Comparison of ENCODE assay signal across 9 mouse cellular contexts in the genomic region with DNA sequence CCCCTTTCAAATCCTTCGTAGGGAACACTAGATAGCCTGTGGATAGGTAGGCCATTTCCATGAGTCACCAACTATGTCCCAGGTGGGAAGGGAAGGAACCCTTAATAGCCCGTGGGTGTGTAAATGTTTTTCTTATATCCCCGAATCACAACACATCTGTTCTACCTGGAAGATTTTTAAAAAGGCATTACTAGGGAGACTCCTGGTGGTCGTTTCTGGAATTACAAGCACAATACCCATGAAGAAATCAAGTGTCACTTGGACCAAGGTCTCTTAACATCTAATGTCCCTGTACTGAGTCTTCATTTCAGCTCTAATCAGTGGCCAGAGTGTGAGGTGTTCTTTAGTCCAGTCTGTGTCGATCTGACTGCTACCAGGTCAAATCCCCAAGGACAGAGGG. TPM values are rescaled to one million over a fixed set of nuclear protein-coding genes. Genes with fewer than 3 reads are reported as not detected.
A peak's percentile ranks its signal among the peaks of the same experiment; 100 is the strongest.
DNase-seq lines count a peak whose midpoint lies in the region; ATAC-seq and TF ChIP-seq lines count a peak whose summit lies in the region.
"Had no signal": no experiment of that assay in that cellular context is flagged by ENCODE, and none has a peak within 500 bp of the region (broad histone marks: within the 10 kb centered on the region; RNA-seq: fewer than 3 reads in every experiment).

No protein-coding gene starts in this region.

- no peak overlapping the region for H3K27ac ChIP-seq in heart, embryonic 11.5 days (ENCODE audit: low read depth, low read length)
- no peak overlapping the region for H3K27ac ChIP-seq in midbrain, postnatal 0 days (ENCODE audit: low read depth, low read length)
- H3K27ac ChIP-seq in midbrain, embryonic 15.5 days = no peak overlapping the region
- H3K27ac ChIP-seq: limb, embryonic 13.5 days had no signal

- WGBS in heart, embryonic 11.5 days (ENCODE audit: insufficient replicate concordance) = 44% methylated on average over 5 of the region's 5 CpGs
- 48% methylated on average over 5 of the region's 5 CpGs for WGBS in midbrain, postnatal 0 days
- WGBS in midbrain, embryonic 15.5 days = 53% methylated on average over 5 of the region's 5 CpGs

- no peaks in the 10 kb centered on the region for H3K4me1 ChIP-seq in heart, embryonic 11.5 days (ENCODE audit: control insufficient read depth, insufficient read depth, low read length)
- no peaks in the 10 kb centered on the region for H3K4me1 ChIP-seq in midbrain, postnatal 0 days (ENCODE audit: insufficient read depth, low read length)
- H3K4me1 ChIP-seq in midbrain, embryonic 15.5 days = no peaks in the 10 kb centered on the region

- DNase-seq in heart, adult 18-20 months = peak; percentile 36 to 81
- no peak for DNase-seq in midbrain, postnatal 0 days (ENCODE audit: low spot score)
- DNase-seq in fibroblast of lung, adult 2 months (ENCODE audit: low read depth) = peak; percentile 2
- DNase-seq in splenic B cell, adult 2 months (ENCODE audit: low read depth, low spot score) = peak; percentile 47
- DNase-seq in layer of hippocampus, adult 8-10 months (ENCODE audit: low spot score in 2 of 2) = no peak
- DNase-seq in frontal cortex, postnatal 14 days (ENCODE audit: low spot score in 2 of 2) = no peak

- no peaks in the 10 kb centered on the region for H3K9me3 ChIP-seq in heart, embryonic 11.5 days (replicated peaks; ENCODE audit: control insufficient read depth, low read length)
- H3K9me3 ChIP-seq in midbrain, postnatal 0 days (ENCODE audit: low read length) = no peaks in the 10 kb centered on the region
- H3K9me3 ChIP-seq in midbrain, embryonic 15.5 days = no peaks in the 10 kb centered on the region

- H3K36me3 ChIP-seq in heart, embryonic 11.5 days (ENCODE audit: control insufficient read depth, insufficient read depth, low read length) = peaks cover 11% of the 10 kb centered on the region
- peaks cover 53% of the 10 kb centered on the region for H3K36me3 ChIP-seq in midbrain, postnatal 0 days (ENCODE audit: insufficient read depth, low read length)
- peaks cover 10% of the 10 kb centered on the region; the same call in 1 of the 2 replicates for H3K36me3 ChIP-seq in midbrain, embryonic 15.5 days (replicated peaks)
- no peaks in the 10 kb centered on the region for H3K36me3 ChIP-seq in splenic B cell, adult 2 months (ENCODE audit: control insufficient read depth, insufficient read depth, low read length, poor library complexity, severe bottlenecking)

- H3K9ac ChIP-seq in heart, embryonic 11.5 days (ENCODE audit: low read depth, low read length) = no peak overlapping the region
- H3K9ac ChIP-seq in midbrain, postnatal 0 days (replicated peaks; ENCODE audit: low read length, poor library complexity, severe bottlenecking) = no peak overlapping the region
- no peak overlapping the region for H3K9ac ChIP-seq in midbrain, embryonic 15.5 days
- H3K9ac ChIP-seq: limb, embryonic 13.5 days had no signal

- H3K27me3 ChIP-seq in heart, embryonic 11.5 days (ENCODE audit: control insufficient read depth, insufficient read depth, low read length) = no peaks in the 10 kb centered on the region
- H3K27me3 ChIP-seq in midbrain, postnatal 0 days (ENCODE audit: insufficient read depth, low read length) = no peaks in the 10 kb centered on the region
- no peaks in the 10 kb centered on the region for H3K27me3 ChIP-seq in midbrain, embryonic 15.5 days (replicated peaks)
- no peaks in the 10 kb centered on the region for H3K27me3 ChIP-seq in splenic B cell, adult 2 months (ENCODE audit: control insufficient read depth, insufficient read depth, low read length, poor library complexity, severe bottlenecking)
- H3K27me3 ChIP-seq: limb, embryonic 13.5 days had no signal

- TF ChIP-seq CTCF in midbrain, postnatal 0 days (IDR thresholded peaks at IDR 0.05) = peak; percentile 72

- H3K4me3 ChIP-seq in heart, embryonic 11.5 days (ENCODE audit: low read depth, low read length) = no peak overlapping the region
- H3K4me3 ChIP-seq in midbrain, postnatal 0 days (ENCODE audit: low read depth, low read length) = no peak overlapping the region
- H3K4me3 ChIP-seq in midbrain, embryonic 15.5 days = no peak overlapping the region
- H3K4me3 ChIP-seq: limb, embryonic 13.5 days had no signal

- no peak for ATAC-seq in heart, embryonic 11.5 days (replicated peaks; ENCODE audit: insufficient number of reproducible peaks, low FRiP score, low TSS enrichment)
- ATAC-seq in midbrain, postnatal 0 days (ENCODE audit: low FRiP score) = no peak
- no peak for ATAC-seq in midbrain, embryonic 15.5 days (replicated peaks)

- H3K4me2 ChIP-seq in heart, embryonic 11.5 days = no peak overlapping the region
- no peak overlapping the region for H3K4me2 ChIP-seq in midbrain, postnatal 0 days (ENCODE audit: low read depth, low read length, poor library complexity, severe bottlenecking)
- H3K4me2 ChIP-seq in midbrain, embryonic 15.5 days = no peak overlapping the region
- H3K4me2 ChIP-seq: limb, embryonic 13.5 days had no signal

RNA-seq across cellular contexts. Expression of a gene that starts 60.0 kb away (rescaled TPM):
- total RNA-seq in heart, adult 18-20 months (2021) = 1 to 10 TPM; 3.4 to 5.2 TPM
- 21.9 and 23.4 TPM in 2 replicates for polyA plus RNA-seq in heart, embryonic 11.5 days (2014; fragmentation: Nextera tagmentation; extraction: Ambion mirVana)
- total RNA-seq in midbrain, postnatal 0 days (2014; rRNA removed) = 5.9 and 7.1 TPM in 2 replicates
- 7.9 and 9.4 TPM in 2 replicates for polyA plus RNA-seq in midbrain, postnatal 0 days (2015; fragmentation: Nextera tagmentation; extraction: Ambion mirVana)
- 8.1 and 8.5 TPM in 2 replicates for polyA plus RNA-seq in midbrain, embryonic 15.5 days (2015; fragmentation: Nextera tagmentation; extraction: Ambion mirVana)
- 1 to 10 TPM; 3.4 to 7.1 (median 6.0) TPM for total RNA-seq in layer of hippocampus, adult 8-10 months (2022)

Comparison
In these comparisons a context has a peak if more than half of its experiments do, and no peak if none do; other contexts are left out.
1. DNase-seq: peak in heart, adult 18-20 months (2 of 2), fibroblast of lung, adult 2 months (single experiment) and splenic B cell, adult 2 months (single experiment); none in midbrain, postnatal 0 days (single experiment), layer of hippocampus, adult 8-10 months (0 of 2) and frontal cortex, postnatal 14 days (0 of 2).